Mouse (Mus musculus) megakaryocyte, embryonic 14.5 days (primary cell): Measurements from ENCODE around the gene Pdlim7.

ENCODE experiments used
- FLI1 ChIP-seq: IDR thresholded peaks from 2 replicates; pipeline ENCODE4 v1.6.1; 2012; ENCODE audit warnings: low read length, inconsistent platforms, mixed read lengths
- GATA1 ChIP-seq: IDR thresholded peaks from 3 replicates; pipeline ENCODE4 v1.6.1; 2012; ENCODE audit warnings: mixed read lengths, low read length, inconsistent platforms, borderline replicate concordance

DNA sequence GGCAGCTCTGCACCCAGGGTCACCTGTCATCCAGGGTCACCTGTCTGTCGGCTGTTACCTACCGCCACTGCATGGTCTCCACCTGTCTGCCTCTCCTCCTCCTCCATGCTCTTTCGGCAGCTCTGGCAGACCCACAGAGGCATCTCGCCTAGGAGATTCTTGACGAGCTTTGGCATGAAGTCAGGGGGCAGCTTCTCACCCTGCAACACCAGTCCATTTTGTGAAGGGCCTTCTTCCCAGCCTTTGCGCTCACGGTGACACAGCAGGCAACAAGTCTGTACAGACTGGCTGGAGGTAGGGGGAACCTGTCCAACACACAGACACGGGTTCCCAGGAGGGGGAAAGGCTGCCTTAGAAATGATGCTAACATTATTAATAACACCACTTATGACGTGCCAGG is 42.4 kb upstream of the Pdlim7 start:
- TF ChIP-seq GATA1, result no peak
- no peak for TF ChIP-seq FLI1
